Mouse (Mus musculus): ENCODE data around the gene 1700001L19Rik. TPM values are rescaled to one million over a fixed set of nuclear protein-coding genes. Genes with fewer than 3 reads are reported as not detected.

Gene 1700001L19Rik
- total and polyA plus RNA-seq, 3 experiments: not detected

DNA sequence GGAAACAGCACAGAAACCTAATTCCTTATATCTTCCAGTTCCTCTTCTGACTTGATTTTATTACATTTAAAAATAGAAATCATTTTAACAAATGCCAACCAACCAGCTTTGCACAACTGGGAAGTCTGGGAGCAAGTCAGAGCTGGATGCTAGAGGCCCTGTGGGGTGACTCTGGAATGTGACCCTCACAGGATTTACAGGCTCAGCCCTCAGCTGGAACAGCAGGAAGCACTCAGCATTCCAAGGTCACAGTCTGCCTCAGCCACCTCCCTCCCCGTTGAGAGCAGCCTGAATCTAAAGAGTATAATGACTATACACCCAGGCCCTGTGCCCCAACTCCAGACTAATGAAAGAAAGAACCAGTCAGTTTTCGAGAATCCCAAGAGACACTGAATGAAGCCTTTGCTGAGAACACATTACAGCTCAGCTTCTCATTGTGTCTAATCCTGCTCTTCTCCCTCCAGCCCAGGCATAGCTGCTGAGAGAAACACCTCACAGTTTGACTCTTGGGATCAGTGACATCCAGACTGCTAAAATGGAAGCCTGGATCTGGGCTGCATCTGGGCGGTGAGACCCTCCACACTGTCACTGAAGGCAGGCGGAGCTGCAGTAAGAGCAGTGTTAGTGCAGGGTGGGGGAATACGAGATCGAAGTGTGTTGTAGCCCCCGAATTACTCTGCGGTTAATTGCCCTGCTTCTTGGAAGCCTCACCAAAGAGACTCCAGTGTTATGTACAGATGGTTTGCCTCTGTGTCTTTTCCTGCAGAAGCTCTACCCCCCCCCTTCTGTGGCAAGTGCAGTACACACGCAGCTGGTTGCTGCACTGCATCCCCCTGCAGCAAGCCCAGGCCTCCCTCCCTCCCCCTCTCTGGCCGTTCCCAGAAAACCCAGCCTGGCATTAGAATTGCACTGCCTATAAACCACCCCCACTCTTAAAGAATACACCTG, 24.0 kb upstream of the 1700001L19Rik start:
- Histone ChIP-seq H3K9ac (ENCODE audit: insufficient read depth, low read depth) (no peak overlapping the region), H3K4me2 (ENCODE audit: insufficient read depth, low read depth, poor library complexity, severe bottlenecking) (no peak overlapping the region), H3K27ac (ENCODE audit: insufficient read depth, low read depth) (no peak overlapping the region), H3K4me3 (replicated peaks in 1 of 3; ENCODE audit: low read depth in 2 of 3, low read length in 2 of 3, poor library complexity in 1 of 3) (no peak overlapping the region), H3K36me3 (replicated peaks in 1 of 2; ENCODE audit: control insufficient read depth in 1 of 2, insufficient read depth in 1 of 2, low read length in 1 of 2) (peaks cover 67 to 95% of the 10 kb centered on the region in 2 experiments), H3K79me2 (replicated peaks; ENCODE audit: control insufficient read depth, extremely low read depth, insufficient read depth, poor library complexity, severe bottlenecking) (no peaks in the 10 kb centered on the region; the same call in 1 of the 2 replicates), H3K4me1 (ENCODE audit: control insufficient read depth in 1 of 2, insufficient read depth in 2 of 2) (no peaks in the 10 kb centered on the region), H3K9me3 (replicated peaks; ENCODE audit: low read length) (no peaks in the 10 kb centered on the region), H3K27me3 (replicated peaks) (no peaks in the 10 kb centered on the region)
- TF ChIP-seq ZC3H11A (IDR thresholded peaks at IDR 0.05; ENCODE audit: low read depth, low read length) (no peak), CHD1 (IDR thresholded peaks at IDR 0.05; ENCODE audit: low read depth, low read length) (no peak), USF2 (conservative IDR thresholded peaks at IDR 0.05; ENCODE audit: low read depth, low read length) (no peak), NELFE (IDR thresholded peaks at IDR 0.05; ENCODE audit: low read depth, low read length) (no peak), MAZ (IDR thresholded peaks at IDR 0.05; ENCODE audit: low read depth, low read length) (no peak), HCFC1 (IDR thresholded peaks at IDR 0.05; ENCODE audit: low read depth, low read length) (no peak), KAT2A (IDR thresholded peaks at IDR 0.05; ENCODE audit: insufficient replicate concordance, low read length) (no peak), PAX5 (IDR thresholded peaks at IDR 0.05; ENCODE audit: low read length) (no peak), MEF2A (IDR thresholded peaks at IDR 0.05; ENCODE audit: borderline replicate concordance, low read depth, low read length) (no peak), MXI1 (IDR thresholded peaks at IDR 0.05; ENCODE audit: low read depth, low read length) (no peak), ETS1 (conservative IDR thresholded peaks at IDR 0.05; ENCODE audit: low read depth, low read length) (no peak), USF1 (IDR thresholded peaks at IDR 0.05; ENCODE audit: low read depth, low read length) (no peak)
- no peak for DNase-seq (ENCODE audit: extremely low read depth)
- in situ Hi-C loops (cut with MboI; ENCODE audit: low pct_ligation_motif_present, low pct_unique_long_range_greater_than_20kb, low sequenced_read_pairs) (no loop called here), dilution Hi-C loops (cut with MboI; ENCODE audit: extremely low pct_ligation_motif_present, extremely low pct_unique_long_range_greater_than_20kb, low sequenced_read_pairs) (no loop called here)

DNA sequence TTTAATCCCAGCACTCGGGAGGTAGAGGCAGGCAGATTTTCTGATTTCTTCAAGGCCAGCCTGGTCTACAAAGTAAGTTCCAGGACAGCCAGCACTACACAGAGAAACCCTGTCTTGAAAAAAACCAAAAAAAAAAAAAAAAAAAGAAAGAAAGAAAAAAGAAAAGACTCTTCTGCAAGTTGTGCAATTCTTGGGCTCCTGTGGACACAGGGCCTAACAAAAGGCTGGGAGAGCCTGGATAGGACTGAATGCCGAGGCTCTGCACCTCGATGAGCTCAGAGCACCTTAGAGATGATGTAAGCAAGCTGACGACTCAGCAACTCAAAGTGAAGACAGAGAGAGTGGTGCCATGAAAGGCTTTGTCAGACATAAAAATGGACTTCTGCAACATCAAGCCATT, 22.8 kb upstream of the 1700001L19Rik start:
- TF ChIP-seq MAFK (IDR thresholded peaks at IDR 0.05; ENCODE audit: insufficient replicate concordance, low read length): no peak
- no peak for TF ChIP-seq BHLHE40 (IDR thresholded peaks at IDR 0.05; ENCODE audit: low read depth, low read length)
- TF ChIP-seq MAX (IDR thresholded peaks at IDR 0.05; ENCODE audit: low read length): no peak
- no peak for TF ChIP-seq JUND (conservative IDR thresholded peaks at IDR 0.05; ENCODE audit: low read depth, low read length)
- no peak for TF ChIP-seq MYC (IDR thresholded peaks at IDR 0.05; ENCODE audit: low read depth, low read length)
- no peak for TF ChIP-seq SIN3A (IDR thresholded peaks at IDR 0.05; ENCODE audit: low read length)
- TF ChIP-seq POLR2A (IDR thresholded peaks at IDR 0.05; ENCODE audit: low read depth, low read length): no peak
- TF ChIP-seq UBTF (IDR thresholded peaks at IDR 0.05; ENCODE audit: low read depth, low read length): no peak
- TF ChIP-seq PAX5 (IDR thresholded peaks at IDR 0.05; ENCODE audit: low read length): no peak
- no peak for TF ChIP-seq MAZ (IDR thresholded peaks at IDR 0.05; ENCODE audit: low read depth, low read length)
- no peak for TF ChIP-seq IRF4 (IDR thresholded peaks at IDR 0.05; ENCODE audit: low read depth, low read length)
- no peak for TF ChIP-seq USF2 (conservative IDR thresholded peaks at IDR 0.05; ENCODE audit: low read depth, low read length)
- TF ChIP-seq GABPA (IDR thresholded peaks at IDR 0.05; ENCODE audit: insufficient replicate concordance, low read depth, low read length): no peak
- no peak for TF ChIP-seq KAT2A (IDR thresholded peaks at IDR 0.05; ENCODE audit: insufficient replicate concordance, low read length)
- no peak for TF ChIP-seq ZNF384 (IDR thresholded peaks at IDR 0.05; ENCODE audit: low read depth, low read length)
- no peak for TF ChIP-seq CHD1 (IDR thresholded peaks at IDR 0.05; ENCODE audit: low read depth, low read length)
- peaks cover 70 to 94% of the 10 kb centered on the region in 2 experiments for H3K36me3 ChIP-seq (replicated peaks in 1 of 2; ENCODE audit: control insufficient read depth in 1 of 2, insufficient read depth in 1 of 2, low read length in 1 of 2)
- H3K4me2 ChIP-seq (ENCODE audit: insufficient read depth, low read depth, poor library complexity, severe bottlenecking): no peak overlapping the region
- 0 out of 4 replicates have a peak, but pooled peaks cover 0 to under 1% of the 10 kb centered on the region in 2 experiments for H3K4me1 ChIP-seq (ENCODE audit: control insufficient read depth in 1 of 2, insufficient read depth in 2 of 2)
- no peak overlapping the region for H3K27ac ChIP-seq (ENCODE audit: insufficient read depth, low read depth)
- dilution Hi-C loops (cut with MboI; ENCODE audit: extremely low pct_ligation_motif_present, extremely low pct_unique_long_range_greater_than_20kb, low sequenced_read_pairs): no loop called here
- H3K9me3 ChIP-seq (replicated peaks; ENCODE audit: low read length): no peaks in the 10 kb centered on the region
- no peaks in the 10 kb centered on the region; the same call in 1 of the 2 replicates for H3K79me2 ChIP-seq (replicated peaks; ENCODE audit: control insufficient read depth, extremely low read depth, insufficient read depth, poor library complexity, severe bottlenecking)
- no peak overlapping the region for H3K9ac ChIP-seq (ENCODE audit: insufficient read depth, low read depth)
- DNase-seq (ENCODE audit: extremely low read depth): no peak
- H3K27me3 ChIP-seq (replicated peaks): no peaks in the 10 kb centered on the region
- H3K4me3 ChIP-seq (replicated peaks in 1 of 3; ENCODE audit: low read depth in 2 of 3, low read length in 2 of 3, poor library complexity in 1 of 3): no peak overlapping the region
- in situ Hi-C loops (cut with MboI; ENCODE audit: low pct_ligation_motif_present, low pct_unique_long_range_greater_than_20kb, low sequenced_read_pairs): no loop called here

All from CH12.LX (cell line).